Mouse (Mus musculus) forebrain, embryonic 10.5 days (tissue): ENCODE results near the gene Vegfa. TPM values are rescaled to one million over a fixed set of nuclear protein-coding genes. Genes with fewer than 3 reads are reported as not detected.
"Not testable (repeated sequence)": the region's sequence is repeated elsewhere in the genome, so short reads cannot be mapped to it uniquely, and the experiment has no call there.

ENCODE experiments used
- DNase-seq: peaks from one replicate; pipeline ENCODE4 v3.0.0-alpha.2; 2017; ENCODE audit warnings: low spot score; ENCODE audit errors: extremely low spot score
- H3K27ac ChIP-seq: fragments of 300-500 bp; sonication (generic); 2 replicates; pipeline ENCODE4 v1.5.1; 2016; ENCODE audit warnings: mild to moderate bottlenecking
- H3K27me3 ChIP-seq: fragments of 300-500 bp; sonication (generic); 2 replicates; pipeline ENCODE4 v1.6.1; 2016; ENCODE audit warnings: mild to moderate bottlenecking; ENCODE audit not compliant: poor library complexity, severe bottlenecking
- H3K36me3 ChIP-seq: fragments of 300-500 bp; sonication (generic); replicated peaks from 2 replicates; pipeline ENCODE4 v1.6.1; 2016; ENCODE audit warnings: mild to moderate bottlenecking, moderate library complexity
- H3K4me1 ChIP-seq: fragments of 300-500 bp; sonication (generic); 2 replicates; pipeline ENCODE4 v1.6.1; 2016
- H3K4me3 ChIP-seq: fragments of 300-500 bp; sonication (generic); 2 replicates; pipeline ENCODE4 v1.5.1; 2016; ENCODE audit warnings: mild to moderate bottlenecking, moderate library complexity
- H3K9me3 ChIP-seq: fragments of 300-500 bp; sonication (generic); 2 replicates; pipeline ENCODE4 v1.6.1; 2016; ENCODE audit warnings: mild to moderate bottlenecking, moderate library complexity
- WGBS: fragments of 180-500 bp; shearing (Covaris S2); methylation state at CpG from one replicate; pipeline ENCODE4 v1.1.7; 2016; 5-methylcytosine and 5-hydroxymethylcytosine counted together
- polyA plus RNA-seq: library from polyadenylated mRNA; unstranded; fragments of >200 nt; fragmentation: Nextera tagmentation; extraction: Ambion mirVana; gene quantifications from 2 replicates; pipeline ENCODE4 v1.2.1, GENCODE M21; 2016

The Vegfa gene
- polyA plus RNA-seq, 1 experiment from 2014 or later = 2.4 TPM

DNA sequence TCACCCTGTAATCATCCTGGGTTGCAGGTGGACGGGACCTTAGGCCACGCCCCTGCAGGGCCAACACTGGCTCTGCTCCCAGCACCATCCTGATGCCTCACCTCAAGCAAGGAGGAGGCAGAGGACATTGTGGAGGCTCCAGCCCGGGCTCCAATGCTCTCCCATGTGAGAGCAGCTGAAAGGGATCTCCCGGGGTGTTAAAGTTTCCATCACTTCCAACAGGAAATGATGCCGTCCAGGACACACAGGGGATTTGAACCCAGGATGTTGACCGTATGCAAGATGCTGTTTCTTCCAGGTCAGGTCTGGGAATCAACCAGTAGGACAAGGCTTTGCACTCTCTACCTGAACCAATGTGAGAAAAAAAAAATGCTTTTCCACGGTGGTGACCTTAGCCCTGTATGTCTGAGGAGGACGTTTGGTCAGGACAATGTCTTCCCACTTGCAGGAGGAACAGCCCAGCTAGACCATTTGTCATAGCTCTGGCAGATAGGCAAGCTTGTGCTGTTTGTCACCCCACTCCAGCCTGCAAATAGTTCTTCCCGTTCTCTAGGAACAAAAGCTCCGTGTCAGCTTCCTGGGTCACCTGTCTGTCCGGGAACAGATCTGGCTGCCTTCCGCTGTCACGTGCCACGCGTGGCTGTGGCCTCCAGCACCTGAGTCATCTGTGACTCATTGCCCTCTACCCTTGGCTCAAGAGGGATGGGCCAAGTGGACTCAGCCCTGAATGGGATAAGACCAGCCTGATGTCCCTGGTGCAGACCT lies 28.3 kb downstream of the Vegfa start:
- H3K9me3 ChIP-seq = no peaks in the 10 kb centered on the region

DNA sequence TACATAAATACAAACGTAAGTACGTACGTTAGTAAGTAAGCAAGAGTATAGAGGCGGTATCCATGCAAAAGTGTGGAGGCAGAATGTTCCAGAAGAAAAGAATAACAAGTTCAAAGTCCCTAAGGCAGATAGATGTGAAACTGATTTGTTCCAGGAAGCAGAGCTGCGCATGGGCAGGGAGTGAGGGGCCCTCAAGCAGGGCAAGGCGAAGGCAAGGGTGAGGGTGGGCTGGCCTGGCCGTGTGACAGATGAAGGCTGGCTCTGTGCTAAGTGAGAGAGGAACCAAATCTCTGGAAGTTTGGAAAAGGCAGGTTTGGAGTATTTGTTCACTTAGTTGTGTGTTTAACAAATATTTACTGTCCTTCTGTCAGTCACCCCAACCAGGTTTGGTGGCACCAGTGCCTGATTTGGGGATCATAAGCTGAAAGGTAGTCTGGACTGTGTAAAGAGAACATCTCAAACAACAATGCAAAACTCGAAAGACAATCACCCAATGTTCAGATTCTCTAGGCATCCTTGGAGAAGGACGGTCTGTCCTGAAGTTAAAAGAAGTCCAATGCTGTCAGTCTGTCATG lies 32.7 kb downstream of the Vegfa start:
- H3K36me3 ChIP-seq = no peaks in the 10 kb centered on the region
- no peak overlapping the region for H3K4me3 ChIP-seq
- no peaks in the 10 kb centered on the region for H3K27me3 ChIP-seq
- 84% methylated on average over 9 of the region's 9 CpGs for WGBS
- no peak overlapping the region for H3K27ac ChIP-seq
- H3K4me1 ChIP-seq = peaks cover 10% of the 10 kb centered on the region; the same call in 1 of the 2 replicates
- DNase-seq = no peak
- no peaks in the 10 kb centered on the region for H3K9me3 ChIP-seq

More for the DNA sequence above, 28.3 kb downstream of the Vegfa start:
- H3K27ac ChIP-seq = no peak overlapping the region
- H3K36me3 ChIP-seq = no peaks in the 10 kb centered on the region
- H3K4me1 ChIP-seq = no peaks in the 10 kb centered on the region; the same call in 1 of the 2 replicates
- 86% methylated on average over 15 of the region's 15 CpGs for WGBS
- DNase-seq = no peak
- H3K4me3 ChIP-seq = no peak overlapping the region
- H3K27me3 ChIP-seq = no peaks in the 10 kb centered on the region

GRCm38 (mm10) chr17:45998363-45998762 lies 33.8 kb downstream of the Vegfa start:
- H3K36me3 ChIP-seq = no peaks in the 10 kb centered on the region
- 31% methylated on average over 6 of the region's 6 CpGs for WGBS
- peaks cover 10% of the 10 kb centered on the region; the same call in 1 of the 2 replicates for H3K4me1 ChIP-seq
- no peaks in the 10 kb centered on the region for H3K27me3 ChIP-seq
- H3K4me3 ChIP-seq = no peak overlapping the region
- no peaks in the 10 kb centered on the region for H3K9me3 ChIP-seq
- DNase-seq = no peak
- no peak overlapping the region for H3K27ac ChIP-seq

DNA sequence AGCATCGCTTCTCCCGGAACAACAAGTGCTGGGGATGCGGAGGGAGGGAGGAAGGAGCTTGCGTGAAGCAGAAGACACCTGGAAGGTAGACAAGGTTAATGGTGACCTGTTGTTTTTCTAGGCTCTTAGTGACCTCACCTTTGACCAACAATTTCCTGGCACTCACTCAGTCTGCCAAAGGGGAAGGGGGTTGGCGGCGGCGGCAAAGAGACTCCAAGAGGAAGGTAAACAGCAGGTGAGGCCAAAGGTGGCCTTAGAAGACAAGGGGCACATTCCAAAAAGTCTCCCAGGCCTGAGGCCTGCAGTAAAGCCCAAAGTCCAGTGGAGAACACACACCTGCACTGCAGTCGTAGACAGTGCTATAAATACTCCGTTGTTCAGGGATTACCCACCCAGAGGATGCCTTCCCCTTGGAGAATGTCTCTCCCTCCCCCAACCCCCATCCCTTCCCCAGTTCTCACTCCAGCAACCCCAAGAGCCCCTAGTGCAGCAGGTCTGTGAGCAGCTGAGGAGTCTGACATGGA lies 35.2 kb downstream of the Vegfa start:
- DNase-seq = no peak
- Histone ChIP-seq H3K27me3 (no peaks in the 10 kb centered on the region), H3K36me3 (no peaks in the 10 kb centered on the region), H3K4me3 (no peak overlapping the region), H3K9me3 (no peaks in the 10 kb centered on the region), H3K27ac (no peak overlapping the region), H3K4me1 (peaks cover 10% of the 10 kb centered on the region; the same call in 1 of the 2 replicates)
- WGBS = 88% methylated on average over 9 of the region's 9 CpGs

- DNase-seq = no peak
- Histone ChIP-seq H3K36me3 (no peaks in the 10 kb centered on the region), H3K27me3 (no peaks in the 10 kb centered on the region), H3K4me3 (no peak overlapping the region), H3K9me3 (no peaks in the 10 kb centered on the region; the same call in 1 of the 2 replicates), H3K4me1 (peaks cover 10% of the 10 kb centered on the region; the same call in 1 of the 2 replicates), H3K27ac (no peak overlapping the region)
- 88% methylated on average over 11 of the region's 11 CpGs for WGBS
Observed at GRCm38 (mm10) chr17:45994281-45994817, 37.8 kb downstream of the Vegfa start.

DNA sequence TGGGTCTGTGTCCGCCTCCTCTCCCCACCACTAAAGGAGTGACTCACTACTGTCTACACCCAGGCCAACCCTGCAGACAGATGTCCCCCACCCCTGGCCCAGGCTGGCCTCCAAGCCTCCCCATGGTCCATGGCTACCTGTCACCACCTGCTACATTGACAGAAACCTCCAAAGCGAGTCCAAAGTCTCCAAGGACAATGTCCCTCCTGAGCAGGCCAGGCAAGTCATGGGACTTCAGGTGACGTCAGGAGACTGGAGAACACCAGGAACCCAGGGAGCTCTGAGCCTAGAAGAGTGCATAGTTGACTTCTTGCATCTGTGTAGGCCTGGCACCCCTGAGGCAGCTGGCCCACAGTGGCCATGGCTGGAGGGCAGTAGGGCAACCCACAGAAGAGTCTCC lies 45.3 kb downstream of the Vegfa start:
- DNase-seq = no peak
- Histone ChIP-seq H3K4me3 (no peak overlapping the region), H3K4me1 (no peaks in the 10 kb centered on the region), H3K9me3 (no peaks in the 10 kb centered on the region; the same call in 1 of the 2 replicates), H3K27me3 (no peaks in the 10 kb centered on the region), H3K36me3 (no peaks in the 10 kb centered on the region), H3K27ac (no peak overlapping the region)
- WGBS = 91% methylated on average over 3 of the region's 3 CpGs

GRCm38 (mm10) chr17:45986374-45986773 lies 45.8 kb downstream of the Vegfa start:
- Histone ChIP-seq H3K27me3 (no peaks in the 10 kb centered on the region), H3K36me3 (no peaks in the 10 kb centered on the region), H3K4me1 (no peaks in the 10 kb centered on the region), H3K9me3 (no peaks in the 10 kb centered on the region; the same call in 1 of the 2 replicates), H3K4me3 (no peak overlapping the region), H3K27ac (no peak overlapping the region)
- DNase-seq = no peak
- WGBS = 90% methylated on average over 6 of the region's 6 CpGs

DNA sequence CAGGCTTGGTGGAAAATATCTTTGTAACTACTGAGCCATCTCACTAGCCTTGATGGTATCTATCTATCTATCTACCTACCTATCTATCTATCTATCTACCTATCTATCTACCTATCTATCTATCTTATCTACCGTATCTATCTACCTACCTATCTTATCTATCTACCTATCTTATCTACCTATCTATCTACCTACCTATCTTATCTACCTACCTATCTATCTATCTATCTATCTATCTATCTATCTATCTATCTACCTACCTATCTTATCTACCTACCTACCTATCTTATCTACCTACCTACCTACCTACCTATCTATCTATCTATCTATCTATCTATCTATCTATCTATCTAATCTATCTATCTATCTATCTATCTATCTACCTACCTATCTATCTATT lies 49.0 kb downstream of the Vegfa start:
- H3K9me3 ChIP-seq, H3K4me3 ChIP-seq, DNase-seq, H3K27ac ChIP-seq, H3K4me1 ChIP-seq, H3K36me3 ChIP-seq, H3K27me3 ChIP-seq: not testable (repeated sequence)
- WGBS = 90% methylated on average over 1 of the region's 1 CpGs

GRCm38 (mm10) chr17:45981841-45982240 lies 50.3 kb downstream of the Vegfa start:
- no peak overlapping the region for H3K4me3 ChIP-seq
- H3K27ac ChIP-seq = no peak overlapping the region
- no peaks in the 10 kb centered on the region for H3K36me3 ChIP-seq
- no peaks in the 10 kb centered on the region for H3K9me3 ChIP-seq
- 88% methylated on average over 1 of the region's 1 CpGs for WGBS
- DNase-seq = no peak
- H3K27me3 ChIP-seq = no peaks in the 10 kb centered on the region
- peaks cover 8% of the 10 kb centered on the region; the same call in 1 of the 2 replicates for H3K4me1 ChIP-seq

GRCm38 (mm10) chr17:45979025-45979805 lies 53.0 kb downstream of the Vegfa start:
- Histone ChIP-seq H3K9me3 (no peaks in the 10 kb centered on the region), H3K36me3 (no peaks in the 10 kb centered on the region), H3K27ac (no peak overlapping the region), H3K4me1 (peaks cover 12% of the 10 kb centered on the region; the same call in 1 of the 2 replicates), H3K27me3 (no peaks in the 10 kb centered on the region), H3K4me3 (no peak overlapping the region)
- DNase-seq = no peak
- WGBS = 79% methylated on average over 10 of the region's 10 CpGs

- peaks cover 19% of the 10 kb centered on the region; the same call in 1 of the 2 replicates for H3K4me1 ChIP-seq
- no peak for DNase-seq
- no peak overlapping the region for H3K27ac ChIP-seq
- no peaks in the 10 kb centered on the region for H3K36me3 ChIP-seq
- no peaks in the 10 kb centered on the region for H3K27me3 ChIP-seq
- 73% methylated on average over 7 of the region's 7 CpGs for WGBS
- no peaks in the 10 kb centered on the region for H3K9me3 ChIP-seq
- no peak overlapping the region for H3K4me3 ChIP-seq
Observed at GRCm38 (mm10) chr17:45974461-45974860, 57.7 kb downstream of the Vegfa start.

- no peak for DNase-seq
- peaks cover 13% of the 10 kb centered on the region for H3K4me1 ChIP-seq
- H3K36me3 ChIP-seq = no peaks in the 10 kb centered on the region
- H3K4me3 ChIP-seq = no peak overlapping the region
- no peaks in the 10 kb centered on the region for H3K27me3 ChIP-seq
- 93% methylated on average over 7 of the region's 7 CpGs for WGBS
- no peaks in the 10 kb centered on the region for H3K9me3 ChIP-seq
- no peak overlapping the region for H3K27ac ChIP-seq
Observed at GRCm38 (mm10) chr17:45973214-45973613, 59.0 kb downstream of the Vegfa start.
